22 mouse cellular contexts compared by ENCODE assay signal in the genomic region with DNA sequence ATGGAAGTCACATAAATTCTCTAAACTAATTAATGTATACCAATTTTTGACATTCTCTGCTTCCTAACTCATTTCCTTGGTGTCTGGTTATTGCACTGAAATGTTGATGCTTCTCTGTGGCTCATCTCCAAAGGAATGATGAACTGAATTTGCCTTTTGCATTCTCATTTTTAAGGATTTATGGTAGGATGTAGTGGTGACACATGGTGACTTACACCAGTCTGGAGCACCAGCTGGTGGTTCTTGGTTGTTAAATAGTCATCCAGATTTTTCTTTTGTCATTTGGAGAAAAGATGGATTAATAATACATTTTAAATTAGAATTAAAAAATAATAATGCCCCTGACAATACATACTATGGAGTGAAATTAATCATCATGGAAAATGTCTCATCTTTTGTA.
"Had no signal": no experiment of that assay in that cellular context is flagged by ENCODE, and none has a peak within 500 bp of the region (broad histone marks: within the 10 kb centered on the region; RNA-seq: fewer than 3 reads in every experiment).

No protein-coding gene starts in this region.

- ATAC-seq: intestine, embryonic 16.5 days; liver, embryonic 12.5 days; midbrain, embryonic 13.5 days; midbrain, embryonic 16.5 days had no signal

- H3K9ac ChIP-seq: limb, embryonic 13.5 days; liver, embryonic 12.5 days; liver, embryonic 15.5 days; lung, embryonic 15.5 days; midbrain, embryonic 13.5 days; neural tube, embryonic 13.5 days had no signal

- DNase-seq: kidney, adult 18-20 months; kidney, adult 9 months; kidney, postnatal 14 days; liver; lung, adult 18-20 months; lung, postnatal 10 days; lung, postnatal 36 days; retina, postnatal 1 day; thymus, adult 18-20 months; thymus, postnatal 4 days had no signal

- H3K27me3 ChIP-seq: limb, embryonic 13.5 days; liver, embryonic 12.5 days; liver, embryonic 15.5 days; lung, embryonic 15.5 days; megakaryocyte, embryonic 14.5 days; midbrain, embryonic 13.5 days; neural tube, embryonic 13.5 days had no signal

- H3K4me2 ChIP-seq: limb, embryonic 13.5 days; liver, embryonic 12.5 days; liver, embryonic 15.5 days; lung, embryonic 15.5 days; midbrain, embryonic 13.5 days; neural tube, embryonic 13.5 days had no signal

- H3K9me3 ChIP-seq: limb, embryonic 10.5 days; limb, embryonic 13.5 days; liver, embryonic 12.5 days; liver, embryonic 15.5 days; lung, embryonic 15.5 days; megakaryocyte, embryonic 14.5 days; midbrain, embryonic 10.5 days; midbrain, embryonic 13.5 days; neural tube, embryonic 13.5 days had no signal

- H3K27ac ChIP-seq: limb, embryonic 10.5 days; limb, embryonic 13.5 days; liver, embryonic 12.5 days; liver, embryonic 15.5 days; lung, embryonic 15.5 days; midbrain, embryonic 10.5 days; midbrain, embryonic 13.5 days; neural tube, embryonic 13.5 days had no signal

- H3K36me3 ChIP-seq: limb, embryonic 10.5 days; limb, embryonic 13.5 days; liver, embryonic 12.5 days; liver, embryonic 15.5 days; lung, embryonic 15.5 days; midbrain, embryonic 10.5 days; midbrain, embryonic 13.5 days; neural tube, embryonic 13.5 days had no signal

- H3K4me1 ChIP-seq: limb, embryonic 10.5 days; liver, embryonic 12.5 days; liver, embryonic 15.5 days; lung, embryonic 15.5 days; megakaryocyte, embryonic 14.5 days; midbrain, embryonic 10.5 days; midbrain, embryonic 13.5 days; neural tube, embryonic 13.5 days had no signal

- H3K4me3 ChIP-seq: limb, embryonic 10.5 days; limb, embryonic 13.5 days; liver, embryonic 12.5 days; liver, embryonic 15.5 days; lung, embryonic 15.5 days; megakaryocyte, embryonic 14.5 days; midbrain, embryonic 10.5 days; midbrain, embryonic 13.5 days; myocyte; neural tube, embryonic 13.5 days had no signal
